Mouse (Mus musculus): ENCODE measurements at regions not wholly inside any gene's neighbourhood (a gene's known extent, or its start where the extent isn't known, plus 50 kb on each side); places are given as distances from the start of the nearest gene placed in this dataset.

- Histone ChIP-seq H3K79me2 (replicated peaks; ENCODE audit: control insufficient read depth, insufficient read depth, low read length) (no peaks in the 10 kb centered on the region), H3K9ac (ENCODE audit: low read depth, low read length) (no peak overlapping the region), H3K27ac (peak overlapping the region; percentile 66), H3K36me3 (ENCODE audit: control insufficient read depth, insufficient read depth, low read length) (no peaks in the 10 kb centered on the region; the same call in 1 of the 2 replicates), H3K27me3 (ENCODE audit: control insufficient read depth, insufficient read depth, low read length) (no peaks in the 10 kb centered on the region), H3K4me1 (ENCODE audit: control insufficient read depth, insufficient read depth, low read length) (peaks cover 6% of the 10 kb centered on the region), H3K4me3 (no peak overlapping the region)
- 16% methylated on average over 3 of the region's 3 CpGs for WGBS
- TF ChIP-seq CTCF (IDR thresholded peaks at IDR 0.05) (no peak), POLR2A (IDR thresholded peaks at IDR 0.05; ENCODE audit: insufficient read depth, low read depth, low read length) (no peak), EP300 (IDR thresholded peaks at IDR 0.05; ENCODE audit: insufficient read depth, low read depth, low read length) (no peak)
- no peak for DNase-seq
- intact Hi-C loops (cut with DNase I) = no loop called here
These were observed 169.7 kb upstream of the Dyrk2 start for GRCm38 (mm10) chr10:119039732-119040131.

GRCm38 (mm10) chr10:119038991-119039390 is 169.0 kb upstream of the Dyrk2 start:
- no peak for DNase-seq
- TF ChIP-seq CTCF (IDR thresholded peaks at IDR 0.05) (no peak), POLR2A (IDR thresholded peaks at IDR 0.05; ENCODE audit: insufficient read depth, low read depth, low read length) (no peak), EP300 (IDR thresholded peaks at IDR 0.05; ENCODE audit: insufficient read depth, low read depth, low read length) (no peak)
- Histone ChIP-seq H3K27ac (no peak overlapping the region), H3K27me3 (ENCODE audit: control insufficient read depth, insufficient read depth, low read length) (no peaks in the 10 kb centered on the region), H3K4me3 (no peak overlapping the region), H3K9ac (ENCODE audit: low read depth, low read length) (no peak overlapping the region), H3K79me2 (replicated peaks; ENCODE audit: control insufficient read depth, insufficient read depth, low read length) (no peaks in the 10 kb centered on the region), H3K36me3 (ENCODE audit: control insufficient read depth, insufficient read depth, low read length) (no peaks in the 10 kb centered on the region; the same call in 1 of the 2 replicates), H3K4me1 (ENCODE audit: control insufficient read depth, insufficient read depth, low read length) (peaks cover 6% of the 10 kb centered on the region)
- 91% methylated on average over 6 of the region's 6 CpGs for WGBS
- intact Hi-C loops (cut with DNase I) = no loop called here

- H3K27me3 ChIP-seq (ENCODE audit: control insufficient read depth, insufficient read depth, low read length) = no peaks in the 10 kb centered on the region
- no peak for TF ChIP-seq EP300 (IDR thresholded peaks at IDR 0.05; ENCODE audit: insufficient read depth, low read depth, low read length)
- TF ChIP-seq POLR2A (IDR thresholded peaks at IDR 0.05; ENCODE audit: insufficient read depth, low read depth, low read length) = no peak
- TF ChIP-seq CTCF (IDR thresholded peaks at IDR 0.05) = no peak
- H3K9ac ChIP-seq (ENCODE audit: low read depth, low read length) = no peak overlapping the region
- H3K4me1 ChIP-seq (ENCODE audit: control insufficient read depth, insufficient read depth, low read length) = peaks cover 6% of the 10 kb centered on the region
- no peaks in the 10 kb centered on the region for H3K79me2 ChIP-seq (replicated peaks; ENCODE audit: control insufficient read depth, insufficient read depth, low read length)
- H3K4me3 ChIP-seq = no peak overlapping the region
- WGBS = 87% methylated on average over 8 of the region's 8 CpGs
- DNase-seq = no peak
- intact Hi-C loops (cut with DNase I) = no loop called here
- no peak overlapping the region for H3K27ac ChIP-seq
- H3K36me3 ChIP-seq (ENCODE audit: control insufficient read depth, insufficient read depth, low read length) = no peaks in the 10 kb centered on the region; the same call in 1 of the 2 replicates
These were observed 167.8 kb upstream of the Dyrk2 start for GRCm38 (mm10) chr10:119037781-119038180.

GRCm38 (mm10) chr10:119035863-119036262 is 165.9 kb upstream of the Dyrk2 start:
- Histone ChIP-seq H3K9ac (ENCODE audit: low read depth, low read length) (no peak overlapping the region), H3K27ac (no peak overlapping the region), H3K4me3 (no peak overlapping the region), H3K36me3 (ENCODE audit: control insufficient read depth, insufficient read depth, low read length) (no peaks in the 10 kb centered on the region; the same call in 1 of the 2 replicates), H3K79me2 (replicated peaks; ENCODE audit: control insufficient read depth, insufficient read depth, low read length) (no peaks in the 10 kb centered on the region), H3K4me1 (ENCODE audit: control insufficient read depth, insufficient read depth, low read length) (peaks cover 6% of the 10 kb centered on the region), H3K27me3 (ENCODE audit: control insufficient read depth, insufficient read depth, low read length) (no peaks in the 10 kb centered on the region)
- intact Hi-C loops (cut with DNase I) = no loop called here
- TF ChIP-seq POLR2A (IDR thresholded peaks at IDR 0.05; ENCODE audit: insufficient read depth, low read depth, low read length) (no peak), CTCF (IDR thresholded peaks at IDR 0.05) (no peak), EP300 (IDR thresholded peaks at IDR 0.05; ENCODE audit: insufficient read depth, low read depth, low read length) (no peak)
- WGBS = 96% methylated on average over 5 of the region's 5 CpGs
- no peak for DNase-seq

GRCm38 (mm10) chr10:119034396-119034795 is 164.4 kb upstream of the Dyrk2 start:
- 39% methylated on average over 4 of the region's 4 CpGs for WGBS
- no peaks in the 10 kb centered on the region for H3K4me1 ChIP-seq (ENCODE audit: control insufficient read depth, insufficient read depth, low read length)
- no peaks in the 10 kb centered on the region for H3K36me3 ChIP-seq (ENCODE audit: control insufficient read depth, insufficient read depth, low read length)
- intact Hi-C loops (cut with DNase I) = no loop called here
- DNase-seq = no peak
- H3K79me2 ChIP-seq (replicated peaks; ENCODE audit: control insufficient read depth, insufficient read depth, low read length) = no peaks in the 10 kb centered on the region
- no peak for TF ChIP-seq EP300 (IDR thresholded peaks at IDR 0.05; ENCODE audit: insufficient read depth, low read depth, low read length)
- TF ChIP-seq CTCF (IDR thresholded peaks at IDR 0.05) = no peak
- no peak for TF ChIP-seq POLR2A (IDR thresholded peaks at IDR 0.05; ENCODE audit: insufficient read depth, low read depth, low read length)
- no peak overlapping the region for H3K4me3 ChIP-seq
- H3K27ac ChIP-seq = no peak overlapping the region
- no peak overlapping the region for H3K9ac ChIP-seq (ENCODE audit: low read depth, low read length)
- H3K27me3 ChIP-seq (ENCODE audit: control insufficient read depth, insufficient read depth, low read length) = no peaks in the 10 kb centered on the region

- Histone ChIP-seq H3K4me1 (ENCODE audit: control insufficient read depth, insufficient read depth, low read length) (peaks cover 3% of the 10 kb centered on the region; the same call in 1 of the 2 replicates), H3K27ac (no peak overlapping the region), H3K36me3 (ENCODE audit: control insufficient read depth, insufficient read depth, low read length) (no peaks in the 10 kb centered on the region), H3K27me3 (ENCODE audit: control insufficient read depth, insufficient read depth, low read length) (no peaks in the 10 kb centered on the region), H3K4me3 (no peak overlapping the region), H3K9ac (ENCODE audit: low read depth, low read length) (no peak overlapping the region), H3K79me2 (replicated peaks; ENCODE audit: control insufficient read depth, insufficient read depth, low read length) (no peaks in the 10 kb centered on the region)
- DNase-seq = no peak
- TF ChIP-seq CTCF (IDR thresholded peaks at IDR 0.05) (no peak), POLR2A (IDR thresholded peaks at IDR 0.05; ENCODE audit: insufficient read depth, low read depth, low read length) (no peak), EP300 (IDR thresholded peaks at IDR 0.05; ENCODE audit: insufficient read depth, low read depth, low read length) (no peak)
- intact Hi-C loops (cut with DNase I) = no loop called here
- 76% methylated on average over 16 of the region's 16 CpGs for WGBS
These were observed 161.6 kb upstream of the Dyrk2 start for GRCm38 (mm10) chr10:119031282-119032275.

Measured in heart, adult 2 months (tissue).